Mouse (Mus musculus): ENCODE data around the gene Fyn. TPM values are rescaled to one million over a fixed set of nuclear protein-coding genes. Genes with fewer than 3 reads are reported as not detected.

Gene Fyn
- total and polyA plus RNA-seq, 2 experiments from 2014 or later: 10.8 to 24.1 TPM

DNA sequence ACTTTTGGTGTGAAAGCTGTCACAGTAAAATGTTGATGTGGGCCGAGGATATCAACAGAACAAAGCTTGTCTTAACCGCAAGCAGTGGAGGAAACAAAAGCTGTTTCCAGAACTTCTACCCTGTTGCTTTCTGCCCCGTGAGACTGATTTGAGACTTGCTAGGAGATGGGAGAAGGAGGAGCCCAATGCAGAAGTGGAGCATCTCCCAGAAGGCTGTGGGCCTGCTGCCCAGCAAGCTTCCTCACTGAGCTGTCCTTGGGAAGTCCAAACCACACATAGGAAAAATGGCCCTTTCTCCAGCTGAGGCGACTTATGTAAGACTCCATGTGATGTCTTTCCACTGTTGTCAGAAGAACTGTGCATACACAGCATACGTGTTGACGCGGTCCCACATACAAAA is 101.7 kb downstream of the Fyn start:
- H3K4me1 ChIP-seq (ENCODE audit: control insufficient read depth, insufficient read depth): peaks cover 11% of the 10 kb centered on the region; the same call in 1 of the 2 replicates
- no peaks in the 10 kb centered on the region for H3K9me3 ChIP-seq (replicated peaks; ENCODE audit: control insufficient read depth, low read length)
- no peak overlapping the region for H3K9ac ChIP-seq (replicated peaks; ENCODE audit: low read depth, low read length)
- no peak overlapping the region for H3K27ac ChIP-seq (ENCODE audit: low read depth)
- no peak overlapping the region for H3K4me2 ChIP-seq (ENCODE audit: low read depth, low read length)
- no peak for ATAC-seq (ENCODE audit: insufficient read depth, low read depth)
- H3K36me3 ChIP-seq (replicated peaks; ENCODE audit: control insufficient read depth, insufficient read depth, low read length): no peaks in the 10 kb centered on the region
- DNase-seq (ENCODE audit: low spot score): no peak
- H3K4me3 ChIP-seq (ENCODE audit: low read depth, low read length): no peak overlapping the region
- 76% methylated on average over 7 of the region's 7 CpGs for WGBS
- no peaks in the 10 kb centered on the region for H3K27me3 ChIP-seq (ENCODE audit: control insufficient read depth, insufficient read depth, low read length)
- no peak for TF ChIP-seq CTCF (IDR thresholded peaks at IDR 0.05; ENCODE audit: low read depth)
- no peak for TF ChIP-seq EP300 (IDR thresholded peaks at IDR 0.05; ENCODE audit: low read depth)

DNA sequence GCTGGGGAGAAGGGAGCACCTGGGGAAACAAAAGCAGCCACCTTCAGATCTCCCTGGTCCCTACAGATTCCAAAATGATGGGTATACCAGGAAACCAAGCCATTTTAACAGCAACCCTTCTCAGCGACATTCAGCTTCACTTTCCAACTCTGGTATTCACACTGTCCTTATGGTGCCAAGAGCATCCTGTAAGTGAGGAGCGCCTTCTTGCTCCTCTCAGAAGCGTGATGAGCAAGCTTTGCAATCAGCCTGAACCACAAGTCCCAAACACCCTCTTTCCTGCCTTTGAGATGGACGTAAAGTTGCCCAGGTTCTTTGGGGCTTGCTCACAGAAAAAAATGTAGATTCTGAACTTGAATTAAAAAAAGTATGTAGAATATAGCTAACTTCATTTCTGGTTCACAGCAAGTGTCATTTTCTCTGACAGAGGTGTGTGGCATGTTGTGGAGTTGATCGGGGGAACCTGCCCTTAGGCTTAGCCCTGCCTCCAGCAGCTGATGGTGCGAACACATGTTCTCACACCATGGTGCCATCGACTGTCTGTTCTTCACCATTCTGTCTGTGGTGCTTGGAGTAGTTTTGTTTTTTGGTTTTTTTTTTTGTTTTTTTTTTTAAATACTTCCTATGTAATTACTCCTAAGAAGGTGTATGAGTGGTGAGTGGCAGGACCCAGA is 102.5 kb downstream of the Fyn start:
- no peak overlapping the region for H3K4me3 ChIP-seq (ENCODE audit: low read depth, low read length)
- H3K4me1 ChIP-seq (ENCODE audit: control insufficient read depth, insufficient read depth): peaks cover 11% of the 10 kb centered on the region; the same call in 1 of the 2 replicates
- H3K27ac ChIP-seq (ENCODE audit: low read depth): no peak overlapping the region
- WGBS: 80% methylated on average over 7 of the region's 7 CpGs
- ATAC-seq (ENCODE audit: insufficient read depth, low read depth) (no peak), DNase-seq (ENCODE audit: low spot score) (no peak)
- H3K27me3 ChIP-seq (ENCODE audit: control insufficient read depth, insufficient read depth, low read length): no peaks in the 10 kb centered on the region
- H3K4me2 ChIP-seq (ENCODE audit: low read depth, low read length): no peak overlapping the region
- no peak for TF ChIP-seq EP300 (IDR thresholded peaks at IDR 0.05; ENCODE audit: low read depth)
- no peak for TF ChIP-seq CTCF (IDR thresholded peaks at IDR 0.05; ENCODE audit: low read depth)
- no peaks in the 10 kb centered on the region for H3K36me3 ChIP-seq (replicated peaks; ENCODE audit: control insufficient read depth, insufficient read depth, low read length)
- H3K9ac ChIP-seq (replicated peaks; ENCODE audit: low read depth, low read length): no peak overlapping the region
- no peaks in the 10 kb centered on the region for H3K9me3 ChIP-seq (replicated peaks; ENCODE audit: control insufficient read depth, low read length)

DNA sequence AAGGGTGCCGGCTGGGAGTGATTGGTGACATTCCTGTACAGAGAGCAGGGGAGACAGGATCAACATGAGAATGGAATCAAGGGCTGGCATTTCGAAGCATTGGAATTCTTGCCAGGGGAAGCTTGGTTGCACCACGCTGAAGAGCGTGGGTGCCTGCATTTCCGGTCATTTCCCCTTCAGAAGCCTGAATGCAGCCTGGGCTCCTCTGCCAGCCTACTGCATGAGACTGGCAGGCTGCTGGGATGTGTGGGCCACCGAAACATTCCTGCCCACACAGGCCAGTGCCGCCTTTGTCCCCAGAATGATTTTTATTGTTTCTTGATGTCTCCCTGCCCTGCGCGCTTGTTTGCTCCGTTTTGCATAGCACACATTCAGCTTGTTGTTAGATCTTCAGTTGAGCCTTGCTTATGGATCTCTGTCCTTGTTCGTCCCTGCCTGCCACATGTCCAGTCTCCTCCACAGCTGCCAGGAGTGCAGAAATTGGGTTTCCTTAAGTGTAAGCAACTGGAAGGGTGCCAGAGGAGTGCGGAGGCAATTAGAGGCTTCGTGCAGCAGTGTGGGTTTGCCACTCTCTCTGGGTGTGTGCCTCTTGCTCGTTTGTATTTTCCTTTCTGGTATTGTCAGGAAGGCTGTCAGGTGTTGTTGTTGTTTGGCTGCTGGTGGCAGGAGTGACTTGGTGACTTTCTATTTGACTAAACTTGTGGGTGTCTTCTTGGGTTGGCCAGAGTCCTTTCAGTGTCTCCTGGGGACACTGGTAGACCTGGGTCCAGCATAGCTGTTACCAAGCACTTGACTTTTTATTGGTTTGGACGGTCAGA is 103.3 kb downstream of the Fyn start:
- Histone ChIP-seq H3K27me3 (ENCODE audit: control insufficient read depth, insufficient read depth, low read length) (no peaks in the 10 kb centered on the region), H3K9ac (replicated peaks; ENCODE audit: low read depth, low read length) (no peak overlapping the region), H3K27ac (ENCODE audit: low read depth) (no peak overlapping the region), H3K9me3 (replicated peaks; ENCODE audit: control insufficient read depth, low read length) (no peaks in the 10 kb centered on the region), H3K36me3 (replicated peaks; ENCODE audit: control insufficient read depth, insufficient read depth, low read length) (no peaks in the 10 kb centered on the region), H3K4me3 (ENCODE audit: low read depth, low read length) (no peak overlapping the region), H3K4me2 (ENCODE audit: low read depth, low read length) (peak overlapping the region; percentile 29), H3K4me1 (ENCODE audit: control insufficient read depth, insufficient read depth) (peaks cover 11% of the 10 kb centered on the region; the same call in 1 of the 2 replicates)
- TF ChIP-seq CTCF (IDR thresholded peaks at IDR 0.05; ENCODE audit: low read depth) (no peak), EP300 (IDR thresholded peaks at IDR 0.05; ENCODE audit: low read depth) (no peak)
- DNase-seq (ENCODE audit: low spot score) (no peak), ATAC-seq (ENCODE audit: insufficient read depth, low read depth) (no peak)
- 48% methylated on average over 15 of the region's 15 CpGs for WGBS

DNA sequence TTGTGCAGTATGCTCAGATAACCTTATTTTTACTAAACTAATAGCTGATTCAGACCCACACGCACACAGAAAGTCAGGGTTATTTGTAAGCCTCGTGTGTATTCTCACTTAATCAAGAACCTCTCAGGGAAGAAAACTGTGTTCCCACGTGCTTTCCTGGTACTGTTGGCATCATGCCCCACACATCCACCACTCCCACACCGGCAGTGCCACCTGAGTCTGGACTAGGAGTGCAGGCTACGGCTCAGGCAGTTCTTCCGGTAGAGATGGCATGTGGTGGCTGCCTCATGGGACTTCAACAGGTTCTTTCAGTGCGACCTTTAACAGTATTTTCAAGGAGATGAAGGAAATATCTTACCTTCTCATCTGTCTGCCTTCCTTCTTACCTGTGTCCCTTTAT is 104.3 kb downstream of the Fyn start:
- no peak for TF ChIP-seq EP300 (IDR thresholded peaks at IDR 0.05; ENCODE audit: low read depth)
- no peak for TF ChIP-seq CTCF (IDR thresholded peaks at IDR 0.05; ENCODE audit: low read depth)
- Histone ChIP-seq H3K27me3 (ENCODE audit: control insufficient read depth, insufficient read depth, low read length) (no peaks in the 10 kb centered on the region), H3K27ac (ENCODE audit: low read depth) (no peak overlapping the region), H3K36me3 (replicated peaks; ENCODE audit: control insufficient read depth, insufficient read depth, low read length) (no peaks in the 10 kb centered on the region), H3K4me2 (ENCODE audit: low read depth, low read length) (no peak overlapping the region), H3K9ac (replicated peaks; ENCODE audit: low read depth, low read length) (no peak overlapping the region), H3K9me3 (replicated peaks; ENCODE audit: control insufficient read depth, low read length) (no peaks in the 10 kb centered on the region), H3K4me3 (ENCODE audit: low read depth, low read length) (no peak overlapping the region), H3K4me1 (ENCODE audit: control insufficient read depth, insufficient read depth) (peaks cover 11% of the 10 kb centered on the region; the same call in 1 of the 2 replicates)
- ATAC-seq (ENCODE audit: insufficient read depth, low read depth) (no peak), DNase-seq (ENCODE audit: low spot score) (no peak)
- 56% methylated on average over 7 of the region's 7 CpGs for WGBS

DNA sequence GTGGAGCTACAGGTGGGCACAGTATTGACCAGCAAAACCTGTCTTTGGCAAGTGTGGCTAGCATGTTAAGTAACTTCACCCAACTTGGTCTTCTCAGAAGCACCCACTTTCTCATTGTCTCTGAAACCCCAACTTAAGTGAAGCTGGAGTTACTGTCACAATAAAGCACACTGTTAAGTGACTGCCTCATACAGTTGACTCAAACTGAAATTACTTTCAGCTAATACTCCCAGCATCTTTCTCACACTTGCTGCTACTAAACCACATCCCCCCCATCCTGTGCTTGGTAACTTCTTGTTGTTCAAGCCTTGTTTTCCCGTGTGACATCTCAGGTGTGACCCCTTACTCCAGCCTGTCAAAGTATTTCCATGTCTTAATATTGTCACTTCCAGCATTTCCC is 110.7 kb downstream of the Fyn start:
- Histone ChIP-seq H3K4me1 (ENCODE audit: control insufficient read depth, insufficient read depth) (no peaks in the 10 kb centered on the region), H3K4me2 (ENCODE audit: low read depth, low read length) (no peak overlapping the region), H3K9ac (replicated peaks; ENCODE audit: low read depth, low read length) (no peak overlapping the region), H3K36me3 (replicated peaks; ENCODE audit: control insufficient read depth, insufficient read depth, low read length) (0 out of 2 replicates have a peak, but pooled peaks cover 6% of the 10 kb centered on the region), H3K27me3 (ENCODE audit: control insufficient read depth, insufficient read depth, low read length) (no peaks in the 10 kb centered on the region), H3K4me3 (ENCODE audit: low read depth, low read length) (no peak overlapping the region), H3K27ac (ENCODE audit: low read depth) (no peak overlapping the region), H3K9me3 (replicated peaks; ENCODE audit: control insufficient read depth, low read length) (no peaks in the 10 kb centered on the region)
- no peak for TF ChIP-seq CTCF (IDR thresholded peaks at IDR 0.05; ENCODE audit: low read depth)
- no peak for TF ChIP-seq EP300 (IDR thresholded peaks at IDR 0.05; ENCODE audit: low read depth)
- DNase-seq (ENCODE audit: low spot score) (no peak), ATAC-seq (ENCODE audit: insufficient read depth, low read depth) (no peak)
- 75% methylated on average over 1 of the region's 1 CpGs for WGBS
